Mouse (Mus musculus) heart, postnatal 0 days (tissue): ENCODE data around the gene 1700029P11Rik. TPM values are rescaled to one million over a fixed set of nuclear protein-coding genes. Genes with fewer than 3 reads are reported as not detected.

Experiments
- ATAC-seq: fragments of 200-750 bp; cut with Nextera tagmentation; 2 replicates; pipeline ENCODE4 v1.8.0; 2017; ENCODE audit warnings: low read depth, moderate number of reproducible peaks, moderate library complexity; ENCODE audit not compliant: insufficient read depth
- DNase-seq: peaks from one replicate; pipeline ENCODE4 v3.0.0-alpha.2; 2016; ENCODE audit warnings: low spot score
- H3K27ac ChIP-seq: fragments of 300-500 bp; sonication (generic); 2 replicates; pipeline ENCODE4 v1.5.1; 2014; ENCODE audit warnings: low read depth, mild to moderate bottlenecking
- H3K27me3 ChIP-seq: fragments of 300-500 bp; sonication (generic); 2 replicates; pipeline ENCODE4 v1.6.1; 2014; ENCODE audit warnings: low read length, mixed read lengths; ENCODE audit not compliant: control insufficient read depth, insufficient read depth
- H3K36me3 ChIP-seq: fragments of 300-500 bp; sonication (generic); replicated peaks from 2 replicates; pipeline ENCODE4 v1.6.1; 2014; ENCODE audit warnings: low read length, mixed read lengths; ENCODE audit not compliant: control insufficient read depth, insufficient read depth
- H3K4me1 ChIP-seq: fragments of 300-500 bp; sonication (generic); 2 replicates; pipeline ENCODE4 v1.6.1; 2014; ENCODE audit warnings: antibody characterized with exemption; ENCODE audit not compliant: control insufficient read depth, insufficient read depth
- H3K4me2 ChIP-seq: fragments of 300-500 bp; sonication (generic); 2 replicates; pipeline ENCODE4 v1.6.1; 2014; ENCODE audit warnings: low read depth, mild to moderate bottlenecking, low read length, moderate library complexity
- H3K4me3 ChIP-seq: fragments of 300-500 bp; sonication (generic); 2 replicates; pipeline ENCODE4 v1.5.1; 2014; ENCODE audit warnings: low read depth, low read length
- H3K9ac ChIP-seq: fragments of 300-500 bp; sonication (generic); replicated peaks from 2 replicates; pipeline ENCODE4 v1.6.1; 2014; ENCODE audit warnings: low read depth, low read length, mixed read lengths
- H3K9me3 ChIP-seq: fragments of 300-500 bp; sonication (generic); replicated peaks from 2 replicates; pipeline ENCODE4 v1.6.1; 2016; ENCODE audit warnings: low read length; ENCODE audit not compliant: control insufficient read depth
- CTCF ChIP-seq: IDR thresholded peaks from 2 replicates; pipeline ENCODE4 v1.5.1; 2016; ENCODE audit warnings: antibody characterized with exemption, control low read depth, low read depth
- EP300 ChIP-seq: IDR thresholded peaks from 2 replicates; pipeline ENCODE4 v1.6.1; 2016; ENCODE audit warnings: antibody characterized with exemption, low read depth
- WGBS: fragments of 180-500 bp; shearing (Covaris S2); extraction: QIAGEN DNeasy Blood & Tissue Kit; methylation state at CpG from one replicate; pipeline ENCODE4 v1.1.7; 2014; 5-methylcytosine and 5-hydroxymethylcytosine counted together
- polyA plus RNA-seq: library from polyadenylated mRNA; unstranded; fragments of >200 nt; fragmentation: Nextera tagmentation; extraction: Ambion mirVana; gene quantifications from 2 replicates; pipeline ENCODE4 v1.2.1, GENCODE M21; 2015
- total RNA-seq: library from RNA; depleted of rRNA; stranded (reverse); fragments of >200 nt; gene quantifications from 2 replicates; pipeline ENCODE4 v1.2.3, GENCODE M21; 2014; ENCODE audit warnings: low replicate concordance

Gene 1700029P11Rik
- total and polyA plus RNA-seq, 2 experiments from 2014 or later: not detected

DNA sequence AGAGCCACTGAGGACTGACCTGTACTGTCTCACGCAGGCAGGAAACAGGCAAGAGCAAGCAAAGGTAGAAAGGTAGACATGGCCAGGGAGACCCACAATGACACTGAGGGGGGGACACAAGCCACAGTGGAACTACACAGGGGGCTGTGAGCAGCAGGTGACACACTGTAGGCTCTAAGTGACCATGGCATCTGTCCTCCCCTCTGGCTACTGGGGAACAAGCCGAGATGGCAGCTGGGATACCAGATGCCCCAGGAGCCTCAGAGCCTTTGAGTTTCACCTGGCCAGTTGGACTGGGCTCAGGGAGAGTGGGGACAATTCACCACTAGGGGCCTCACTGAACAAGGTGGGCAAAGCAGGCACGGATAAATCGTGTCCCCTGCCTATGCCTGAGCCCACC is 28.0 kb upstream of the 1700029P11Rik start:
- ATAC-seq: no peak
- H3K27ac ChIP-seq: no peak overlapping the region
- DNase-seq: no peak
- no peaks in the 10 kb centered on the region for H3K4me1 ChIP-seq
- no peaks in the 10 kb centered on the region for H3K27me3 ChIP-seq
- H3K4me3 ChIP-seq: no peak overlapping the region
- no peak overlapping the region for H3K9ac ChIP-seq
- 77% methylated on average over 4 of the region's 4 CpGs for WGBS
- no peaks in the 10 kb centered on the region for H3K9me3 ChIP-seq
- H3K36me3 ChIP-seq: peaks cover 11% of the 10 kb centered on the region
- TF ChIP-seq EP300 (no peak), CTCF (no peak)
- H3K4me2 ChIP-seq: no peak overlapping the region

DNA sequence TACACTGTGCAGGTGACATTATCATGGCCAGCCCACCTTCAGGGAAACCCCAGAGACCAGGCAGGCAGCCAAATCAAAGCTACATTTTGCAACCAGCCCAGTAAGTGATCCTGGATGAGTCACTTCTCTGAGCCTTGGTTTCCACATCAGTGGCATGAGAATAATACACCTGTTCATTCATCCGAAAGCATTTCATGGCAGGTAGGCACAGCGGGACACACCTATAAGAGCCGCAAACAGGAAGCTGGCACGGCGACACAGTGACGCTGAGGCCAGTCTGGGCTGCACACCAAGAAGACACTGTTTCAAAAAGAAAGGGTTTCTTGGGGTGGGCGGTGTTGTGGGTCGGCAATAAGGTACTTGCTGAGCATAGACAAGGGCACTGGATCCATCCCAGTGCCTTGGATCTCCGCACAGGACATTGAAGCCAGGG is 26.2 kb upstream of the 1700029P11Rik start:
- no peaks in the 10 kb centered on the region for H3K4me1 ChIP-seq
- H3K27ac ChIP-seq: no peak overlapping the region
- H3K9me3 ChIP-seq: no peaks in the 10 kb centered on the region
- ATAC-seq (no peak), DNase-seq (no peak)
- H3K9ac ChIP-seq: no peak overlapping the region
- WGBS: 91% methylated on average over 9 of the region's 9 CpGs
- TF ChIP-seq CTCF (no peak), EP300 (no peak)
- H3K36me3 ChIP-seq: peaks cover 11% of the 10 kb centered on the region
- no peak overlapping the region for H3K4me3 ChIP-seq
- no peaks in the 10 kb centered on the region for H3K27me3 ChIP-seq
- H3K4me2 ChIP-seq: no peak overlapping the region

DNA sequence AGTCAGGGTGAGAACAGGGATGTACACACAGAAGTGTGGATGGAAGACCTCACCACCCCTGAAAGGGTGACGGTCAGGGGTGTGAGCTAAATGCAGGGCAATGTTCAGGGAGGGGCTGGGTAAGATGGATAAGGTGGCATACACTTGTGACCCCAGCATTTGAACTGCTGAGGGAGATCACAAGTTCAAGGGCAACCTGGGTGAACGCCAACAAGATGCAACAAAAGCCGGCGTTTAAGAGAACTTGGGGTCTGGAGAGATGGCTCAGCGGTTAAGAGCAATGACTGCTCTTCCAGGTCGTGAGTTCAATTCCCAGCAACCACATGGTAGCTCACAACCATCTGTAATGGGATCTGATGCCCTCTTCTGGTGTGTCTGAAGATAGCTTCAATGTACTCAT is 25.6 kb upstream of the 1700029P11Rik start:
- Histone ChIP-seq H3K4me2 (no peak overlapping the region), H3K27me3 (no peaks in the 10 kb centered on the region), H3K27ac (no peak overlapping the region), H3K4me1 (no peaks in the 10 kb centered on the region), H3K36me3 (peaks cover 11% of the 10 kb centered on the region), H3K9me3 (no peaks in the 10 kb centered on the region), H3K4me3 (no peak overlapping the region), H3K9ac (no peak overlapping the region)
- ATAC-seq (no peak), DNase-seq (no peak)
- TF ChIP-seq EP300 (no peak), CTCF (no peak)
- WGBS: 91% methylated on average over 6 of the region's 6 CpGs

DNA sequence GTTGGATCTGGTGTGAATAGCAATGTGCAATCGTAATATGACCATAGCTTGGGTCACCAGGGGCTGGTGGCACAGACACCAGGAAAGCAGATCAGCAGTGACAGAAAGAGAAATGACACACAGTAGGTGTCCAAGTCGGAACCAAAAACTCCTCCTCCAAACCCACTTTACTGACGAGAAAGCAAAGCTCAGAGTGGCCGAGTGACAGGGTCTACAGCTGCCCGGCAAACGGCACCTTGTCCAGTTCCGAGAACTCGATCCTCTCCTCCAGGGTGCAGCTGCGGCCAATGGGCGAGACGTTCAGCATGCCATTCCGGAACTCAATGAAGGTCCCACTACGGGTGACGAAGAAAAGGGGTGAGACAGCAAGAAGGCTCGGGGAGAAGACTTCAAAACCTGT is 24.9 kb upstream of the 1700029P11Rik start:
- Histone ChIP-seq H3K36me3 (peaks cover 11% of the 10 kb centered on the region), H3K4me1 (0 out of 2 replicates have a peak, but pooled peaks cover 3% of the 10 kb centered on the region), H3K9me3 (no peaks in the 10 kb centered on the region), H3K9ac (no peak overlapping the region), H3K4me2 (no peak overlapping the region), H3K27ac (no peak overlapping the region), H3K4me3 (no peak overlapping the region), H3K27me3 (no peaks in the 10 kb centered on the region)
- no peak for ATAC-seq
- DNase-seq: no peak
- TF ChIP-seq CTCF: no peak
- TF ChIP-seq EP300: no peak
- WGBS: 94% methylated on average over 15 of the region's 15 CpGs

DNA sequence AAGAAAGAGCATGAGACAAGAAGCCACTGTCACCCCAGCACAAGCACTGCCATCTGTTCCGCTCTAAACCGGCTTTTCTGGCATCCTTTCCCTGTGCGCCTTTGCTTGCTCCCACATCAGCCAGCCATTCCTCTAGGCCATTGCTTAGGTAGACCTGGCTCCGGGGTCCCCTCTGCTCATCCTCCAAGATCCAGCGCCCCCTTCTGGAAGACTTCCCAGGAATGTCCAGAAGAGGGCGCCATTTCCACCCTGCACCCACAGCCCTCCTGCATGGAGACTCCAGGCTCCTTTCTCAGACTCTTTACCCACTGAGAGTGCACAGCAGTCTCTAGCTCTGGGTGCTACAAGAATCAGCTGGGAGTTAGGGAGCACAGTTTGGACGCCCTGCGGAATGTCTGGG is 23.9 kb upstream of the 1700029P11Rik start:
- no peak for ATAC-seq
- 66% methylated on average over 8 of the region's 8 CpGs for WGBS

DNA sequence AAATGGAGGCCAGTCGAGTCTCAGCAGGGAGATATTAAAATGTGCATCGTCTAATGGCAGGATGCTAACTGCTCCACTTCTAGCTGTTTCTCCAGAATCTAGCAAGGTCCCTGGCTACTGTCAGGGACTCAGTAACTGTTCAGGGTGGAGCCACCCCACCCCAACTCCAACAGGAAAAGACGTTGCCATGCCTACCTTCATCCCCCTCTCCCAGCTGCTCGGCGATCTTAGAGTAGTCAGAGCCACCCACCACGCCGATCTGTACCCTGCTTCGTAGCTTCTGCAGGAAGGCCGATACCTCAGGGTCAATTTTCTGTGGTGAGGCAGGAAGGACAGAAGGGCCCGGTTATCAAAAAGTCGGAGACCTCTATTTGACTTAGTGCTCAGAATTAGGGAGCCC is 22.7 kb upstream of the 1700029P11Rik start:
- no peaks in the 10 kb centered on the region for H3K27me3 ChIP-seq
- no peak overlapping the region for H3K27ac ChIP-seq
- 0 out of 2 replicates have a peak, but pooled peaks cover 4% of the 10 kb centered on the region for H3K4me1 ChIP-seq
- H3K4me2 ChIP-seq: no peak overlapping the region
- DNase-seq: no peak
- no peak overlapping the region for H3K4me3 ChIP-seq
- 81% methylated on average over 11 of the region's 11 CpGs for WGBS
- H3K9ac ChIP-seq: no peak overlapping the region
- H3K9me3 ChIP-seq: no peaks in the 10 kb centered on the region
- TF ChIP-seq EP300: no peak
- no peak for TF ChIP-seq CTCF
- no peak for ATAC-seq
- peaks cover 11% of the 10 kb centered on the region for H3K36me3 ChIP-seq

More for the DNA sequence above, 23.9 kb upstream of the 1700029P11Rik start:
- Histone ChIP-seq H3K27me3 (no peaks in the 10 kb centered on the region), H3K9me3 (no peaks in the 10 kb centered on the region), H3K4me2 (no peak overlapping the region), H3K36me3 (peaks cover 11% of the 10 kb centered on the region), H3K4me3 (no peak overlapping the region), H3K4me1 (0 out of 2 replicates have a peak, but pooled peaks cover 4% of the 10 kb centered on the region), H3K9ac (no peak overlapping the region), H3K27ac (no peak overlapping the region)
- no peak for TF ChIP-seq EP300
- peak; percentile 70 for TF ChIP-seq CTCF
- DNase-seq: no peak
